Mouse (Mus musculus): ENCODE measurements around the gene Hoga1.

DNA sequence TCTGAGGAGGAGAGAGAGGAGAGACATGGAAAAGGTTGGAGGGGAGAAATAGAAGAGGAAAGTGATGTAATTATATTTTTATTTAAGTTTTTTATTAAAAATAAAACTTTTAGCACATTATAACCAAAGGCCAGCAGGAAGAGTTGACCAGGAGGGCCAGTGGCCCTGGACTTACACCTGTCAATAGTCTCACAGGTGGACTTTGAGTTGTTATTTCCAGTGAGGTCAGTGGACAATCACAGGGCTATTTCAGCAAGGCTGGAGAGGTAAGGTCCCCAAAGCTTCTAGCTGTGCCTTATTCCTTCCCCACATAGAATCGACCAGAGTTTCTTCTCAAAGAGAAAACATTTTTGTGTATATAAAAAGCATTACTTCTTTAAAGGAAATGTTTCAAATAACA lies 4.8 kb downstream of the Hoga1 start:
- TF ChIP-seq CTCF (IDR thresholded peaks at IDR 0.05; ENCODE audit: insufficient read depth, low read length) = no peak
- TF ChIP-seq POLR2A (IDR thresholded peaks at IDR 0.05; ENCODE audit: borderline replicate concordance, extremely low read depth, low read depth, low read length) = no peak

Data from lung, adult 2 months (tissue).